Mouse (Mus musculus): ENCODE results near the gene Gpam. TPM values are rescaled to one million over a fixed set of nuclear protein-coding genes. Genes with fewer than 3 reads are reported as not detected.
A peak's percentile ranks its signal among the peaks of the same experiment; 100 is the strongest.

Gene Gpam
- polyA plus RNA-seq, 1 experiment from 2014 or later, result 16.6 TPM

DNA sequence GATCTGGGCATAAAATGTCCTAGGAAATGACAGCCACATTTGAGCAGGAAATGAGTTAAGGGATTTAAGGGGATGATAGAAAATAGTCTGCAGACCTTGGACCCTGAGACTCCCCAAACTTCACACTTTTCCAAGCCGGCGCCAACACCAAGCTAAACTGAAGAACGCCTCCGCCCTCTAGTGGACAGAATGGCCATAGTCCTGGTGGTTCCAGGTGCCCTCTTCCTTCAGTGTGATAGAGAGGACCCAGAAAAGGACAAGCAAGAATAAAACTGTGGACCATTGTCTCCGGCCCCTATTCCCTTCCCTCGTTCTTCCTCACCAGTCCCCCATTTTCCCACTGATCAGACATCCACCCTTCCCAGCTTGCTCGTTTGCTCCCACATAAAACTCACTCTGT is 66.1 kb downstream of the Gpam start:
- no peaks in the 10 kb centered on the region for H3K27me3 ChIP-seq
- DNase-seq (no peak), ATAC-seq (ENCODE audit: low read depth) (0 out of 2 replicates have a peak, but pooled peaks have one; percentile 43)
- peaks cover 10% of the 10 kb centered on the region for H3K4me1 ChIP-seq (replicated peaks)
- H3K27ac ChIP-seq, result no peak overlapping the region
- 5% methylated on average over 7 of the region's 7 CpGs for WGBS (ENCODE audit: insufficient replicate concordance)
- H3K4me2 ChIP-seq, result peak overlapping the region; percentile 67
- H3K4me3 ChIP-seq (replicated peaks), result peak overlapping the region; percentile 35; the same call in 1 of the 2 replicates
- H3K36me3 ChIP-seq, result peaks cover 2% of the 10 kb centered on the region
- no peak overlapping the region for H3K9ac ChIP-seq
- no peaks in the 10 kb centered on the region; the same call in 1 of the 2 replicates for H3K9me3 ChIP-seq (replicated peaks)

DNA sequence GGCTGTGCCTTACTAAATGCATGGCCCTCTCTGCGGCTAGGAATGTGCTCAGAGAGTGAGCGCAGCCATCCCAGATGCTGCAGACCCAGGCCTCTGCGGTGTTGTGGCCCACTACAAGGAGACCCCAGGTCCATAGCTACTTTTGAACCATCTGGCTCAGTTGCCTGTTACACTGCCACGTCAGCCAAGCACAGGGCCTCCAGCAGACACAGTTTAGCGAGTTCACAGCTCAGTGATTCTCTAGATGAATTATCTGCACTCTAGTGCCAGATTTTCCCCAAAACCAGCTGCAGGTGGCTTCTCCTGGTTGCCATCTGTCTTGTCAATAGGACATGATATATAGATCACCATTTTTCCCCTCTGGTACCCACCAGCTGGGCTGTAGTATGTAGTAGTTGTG is 69.6 kb downstream of the Gpam start:
- Histone ChIP-seq H3K27ac (no peak overlapping the region), H3K9me3 (replicated peaks) (no peaks in the 10 kb centered on the region; the same call in 1 of the 2 replicates), H3K4me2 (no peak overlapping the region), H3K4me1 (replicated peaks) (peaks cover 10% of the 10 kb centered on the region), H3K27me3 (no peaks in the 10 kb centered on the region), H3K9ac (no peak overlapping the region), H3K36me3 (no peaks in the 10 kb centered on the region), H3K4me3 (replicated peaks) (no peak overlapping the region)
- no peak for ATAC-seq (ENCODE audit: low read depth)
- DNase-seq, result no peak
- 59% methylated on average over 5 of the region's 5 CpGs for WGBS (ENCODE audit: insufficient replicate concordance)

DNA sequence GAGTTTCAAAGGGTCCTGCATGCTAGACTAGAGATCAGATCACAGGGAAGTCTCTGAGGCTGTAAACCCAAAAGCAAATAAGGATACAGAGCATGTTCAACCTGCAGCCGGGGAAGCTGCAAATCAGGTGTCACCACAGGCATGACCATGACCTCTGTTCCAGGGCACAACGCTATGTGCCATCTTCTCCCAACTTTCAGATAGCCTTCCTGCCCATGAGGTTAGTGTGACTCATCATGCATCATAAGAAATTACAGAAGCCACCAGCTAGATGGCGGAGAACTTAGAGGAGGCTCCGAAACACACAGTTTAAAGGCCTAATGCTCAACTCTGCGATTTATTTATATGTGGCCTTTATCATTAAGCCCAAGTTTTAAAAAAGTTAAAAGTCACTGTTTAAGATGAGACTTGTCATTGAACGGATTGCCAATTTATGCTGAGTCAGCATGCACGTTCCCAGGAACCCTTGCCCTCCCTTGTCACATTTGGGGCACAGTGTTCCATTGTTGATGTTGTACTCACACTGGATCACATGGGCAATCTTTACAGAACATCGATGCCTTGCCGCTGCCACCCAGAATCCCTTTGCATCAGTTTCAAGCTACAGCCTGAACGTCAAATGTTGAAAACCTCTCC is 71.3 kb downstream of the Gpam start:
- H3K27ac ChIP-seq, result no peak overlapping the region
- no peak overlapping the region for H3K4me3 ChIP-seq (replicated peaks)
- no peaks in the 10 kb centered on the region for H3K4me1 ChIP-seq (replicated peaks)
- 72% methylated on average over 10 of the region's 10 CpGs for WGBS (ENCODE audit: insufficient replicate concordance)
- ATAC-seq (ENCODE audit: low read depth), result no peak
- no peak overlapping the region for H3K9ac ChIP-seq
- H3K9me3 ChIP-seq (replicated peaks), result no peaks in the 10 kb centered on the region; the same call in 1 of the 2 replicates
- no peak for DNase-seq
- H3K36me3 ChIP-seq, result no peaks in the 10 kb centered on the region
- H3K4me2 ChIP-seq, result no peak overlapping the region
- H3K27me3 ChIP-seq, result no peaks in the 10 kb centered on the region

DNA sequence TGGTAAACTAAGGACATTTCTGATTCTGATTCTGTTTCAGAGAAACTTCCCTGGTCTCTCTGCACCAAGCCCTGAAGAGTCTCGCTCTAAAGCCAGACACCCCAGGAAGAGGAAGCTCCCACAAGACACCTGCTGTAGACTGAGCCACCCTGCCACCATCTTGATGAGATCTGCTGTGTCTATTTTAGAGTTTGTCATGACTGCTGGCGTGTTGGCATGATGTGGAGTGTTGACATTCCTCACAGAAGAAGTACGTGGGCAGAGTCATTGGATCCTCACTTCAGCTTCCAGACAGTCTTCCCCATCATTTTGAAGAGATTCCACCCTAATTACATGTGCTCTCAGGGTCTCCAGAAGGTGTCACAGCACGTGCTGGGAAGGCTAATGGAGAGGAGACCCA is 73.9 kb downstream of the Gpam start:
- Histone ChIP-seq H3K9ac (no peak overlapping the region), H3K4me1 (replicated peaks) (no peaks in the 10 kb centered on the region), H3K4me2 (no peak overlapping the region), H3K4me3 (replicated peaks) (no peak overlapping the region), H3K27ac (no peak overlapping the region), H3K9me3 (replicated peaks) (no peaks in the 10 kb centered on the region), H3K27me3 (no peaks in the 10 kb centered on the region), H3K36me3 (no peaks in the 10 kb centered on the region)
- WGBS (ENCODE audit: insufficient replicate concordance), result 41% methylated on average over 4 of the region's 4 CpGs
- ATAC-seq (ENCODE audit: low read depth), result no peak
- DNase-seq, result no peak

DNA sequence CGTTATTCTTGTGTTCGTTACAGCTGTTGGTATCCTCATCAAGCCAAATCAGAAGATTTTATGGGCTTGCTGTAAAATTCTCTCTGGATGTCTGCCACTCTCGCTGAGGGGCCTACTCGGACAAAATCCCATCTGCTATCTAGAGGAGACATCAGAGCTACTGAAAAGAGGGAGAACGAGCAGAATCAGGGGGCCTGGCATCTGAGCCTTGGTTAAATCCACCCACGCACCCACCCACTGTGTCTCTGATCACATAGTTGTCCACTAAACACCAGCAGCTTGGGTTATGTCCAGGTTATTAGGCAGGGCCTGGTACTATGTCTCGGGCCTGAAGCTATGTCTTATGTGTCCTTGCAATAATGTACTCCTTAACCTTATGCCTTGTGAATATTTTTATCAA is 89.6 kb downstream of the Gpam start:
- Histone ChIP-seq H3K4me1 (replicated peaks) (no peaks in the 10 kb centered on the region), H3K9me3 (replicated peaks) (no peaks in the 10 kb centered on the region), H3K4me2 (no peak overlapping the region), H3K36me3 (no peaks in the 10 kb centered on the region), H3K27ac (no peak overlapping the region), H3K27me3 (no peaks in the 10 kb centered on the region), H3K4me3 (replicated peaks) (no peak overlapping the region), H3K9ac (no peak overlapping the region)
- no peak for DNase-seq
- ATAC-seq (ENCODE audit: low read depth), result no peak
- WGBS (ENCODE audit: insufficient replicate concordance), result 60% methylated on average over 7 of the region's 7 CpGs

DNA sequence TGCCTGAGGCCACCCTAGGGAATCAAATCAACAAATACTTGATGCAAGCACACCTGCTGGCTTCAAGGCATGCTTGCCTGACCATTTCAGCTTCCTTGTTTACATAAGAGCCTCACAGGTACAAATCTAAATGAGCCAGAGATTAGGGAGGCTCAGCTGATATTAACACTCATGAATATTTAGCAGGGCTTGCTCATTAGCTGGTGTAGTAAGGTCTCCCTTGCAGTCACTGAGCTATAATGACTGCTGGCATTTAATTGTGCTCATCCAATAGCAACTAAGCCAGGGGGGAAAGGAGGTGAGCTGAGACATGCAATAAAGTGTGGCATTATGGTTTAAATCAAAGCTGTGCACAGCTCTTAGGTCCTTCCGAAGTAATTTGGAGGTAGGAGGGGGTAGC is 108.2 kb downstream of the Gpam start:
- Histone ChIP-seq H3K27ac (no peak overlapping the region), H3K36me3 (no peaks in the 10 kb centered on the region), H3K9me3 (replicated peaks) (no peaks in the 10 kb centered on the region), H3K27me3 (no peaks in the 10 kb centered on the region), H3K4me2 (no peak overlapping the region), H3K9ac (no peak overlapping the region), H3K4me1 (replicated peaks) (no peaks in the 10 kb centered on the region), H3K4me3 (replicated peaks) (no peak overlapping the region)
- DNase-seq (no peak), ATAC-seq (ENCODE audit: low read depth) (no peak)
- 42% methylated on average over 1 of the region's 1 CpGs for WGBS (ENCODE audit: insufficient replicate concordance)

Other genes starting within 250 kb of the Gpam start
- gene Tectb, start 53.5 kb upstream of the Gpam start, polyA plus RNA-seq (2015; fragmentation: Nextera tagmentation; extraction: Ambion mirVana), result not detected in 2 replicates
- gene Gucy2g, start 114.0 kb upstream of the Gpam start, polyA plus RNA-seq (2015; fragmentation: Nextera tagmentation; extraction: Ambion mirVana), result not detected in 2 replicates
- 116 and 134 TPM in 2 replicates for gene Acsl5, start 124.7 kb upstream of the Gpam start, polyA plus RNA-seq (2015; fragmentation: Nextera tagmentation; extraction: Ambion mirVana)
- 64.9 and 74.9 TPM in 2 replicates for gene Zdhhc6, start 188.8 kb upstream of the Gpam start, polyA plus RNA-seq (2015; fragmentation: Nextera tagmentation; extraction: Ambion mirVana)
- gene Vti1a, start 189.1 kb upstream of the Gpam start, polyA plus RNA-seq (2015; fragmentation: Nextera tagmentation; extraction: Ambion mirVana), result 16.7 and 18.2 TPM in 2 replicates

Measured in liver, embryonic 13.5 days (tissue).